Mouse (Mus musculus) hindbrain, postnatal 0 days (tissue): ENCODE measurements around the gene Epha7. TPM values are rescaled to one million over a fixed set of nuclear protein-coding genes. Genes with fewer than 3 reads are reported as not detected.

Experiments used
- ATAC-seq: fragments of 200-750 bp; cut with Nextera tagmentation; 2 replicates; pipeline ENCODE4 v1.8.0; 2017; ENCODE audit warnings: mild to moderate bottlenecking, moderate TSS enrichment, moderate library complexity
- DNase-seq: peaks from one replicate; pipeline ENCODE4 v3.0.0-alpha.2; 2015; ENCODE audit warnings: low spot score
- H3K27ac ChIP-seq: fragments of 300-500 bp; sonication (generic); 2 replicates; pipeline ENCODE4 v1.5.1; 2014; ENCODE audit warnings: mild to moderate bottlenecking
- H3K27me3 ChIP-seq: fragments of 300-500 bp; sonication (generic); 2 replicates; pipeline ENCODE4 v1.6.1; 2014; ENCODE audit warnings: low read length, mixed read lengths; ENCODE audit not compliant: insufficient read depth
- H3K36me3 ChIP-seq: fragments of 300-500 bp; sonication (generic); 2 replicates; pipeline ENCODE4 v1.6.1; 2014; ENCODE audit warnings: low read length, mixed read lengths; ENCODE audit not compliant: insufficient read depth
- H3K4me1 ChIP-seq: fragments of 300-500 bp; sonication (generic); 2 replicates; pipeline ENCODE4 v1.6.1; 2014; ENCODE audit warnings: antibody characterized with exemption, low read length, mixed read lengths; ENCODE audit not compliant: insufficient read depth
- H3K4me2 ChIP-seq: fragments of 300-500 bp; sonication (generic); 2 replicates; pipeline ENCODE4 v1.6.1; 2014; ENCODE audit warnings: low read depth, mild to moderate bottlenecking, low read length, moderate library complexity, mixed read lengths
- H3K4me3 ChIP-seq: fragments of 300-500 bp; sonication (generic); 2 replicates; pipeline ENCODE4 v1.5.1; 2014; ENCODE audit warnings: low read length
- H3K9ac ChIP-seq: fragments of 300-500 bp; sonication (generic); replicated peaks from 2 replicates; pipeline ENCODE4 v1.6.1; 2014; ENCODE audit warnings: mild to moderate bottlenecking, low read length, moderate library complexity, mixed read lengths
- H3K9me3 ChIP-seq: fragments of 300-500 bp; sonication (generic); 2 replicates; pipeline ENCODE4 v1.6.1; 2016; ENCODE audit warnings: low read length, mixed read lengths
- CTCF ChIP-seq: IDR thresholded peaks from 2 replicates; pipeline ENCODE4 v1.5.1; 2016; ENCODE audit warnings: antibody characterized with exemption, control low read depth, low read depth
- WGBS: fragments of 180-500 bp; shearing (Covaris S2); extraction: QIAGEN DNeasy Blood & Tissue Kit; methylation state at CpG from one replicate; pipeline ENCODE4 v1.1.7; 2014; 5-methylcytosine and 5-hydroxymethylcytosine counted together
- polyA plus RNA-seq: library from polyadenylated mRNA; unstranded; fragments of >200 nt; fragmentation: Nextera tagmentation; extraction: Ambion mirVana; gene quantifications from 2 replicates; pipeline ENCODE4 v1.2.1, GENCODE M21; 2015
- total RNA-seq: library from RNA; depleted of rRNA; stranded (reverse); fragments of >200 nt; gene quantifications from 2 replicates; pipeline ENCODE4 v1.2.3, GENCODE M21; 2014

Epha7 gene
- total and polyA plus RNA-seq, 2 experiments from 2014 or later, result 39.9 to 41.5 TPM

- Histone ChIP-seq H3K4me3 (no peak overlapping the region), H3K4me1 (no peaks in the 10 kb centered on the region), H3K9me3 (no peaks in the 10 kb centered on the region), H3K27ac (no peak overlapping the region), H3K27me3 (no peaks in the 10 kb centered on the region), H3K36me3 (no peaks in the 10 kb centered on the region), H3K4me2 (no peak overlapping the region), H3K9ac (no peak overlapping the region)
- TF ChIP-seq CTCF, result no peak
- ATAC-seq (no peak), DNase-seq (no peak)
- WGBS, result 78% methylated on average over 2 of the region's 2 CpGs
Measured at GRCm38 (mm10) chr4:28912028-28912427, 99.1 kb downstream of the Epha7 start.

- Histone ChIP-seq H3K9me3 (no peaks in the 10 kb centered on the region), H3K4me3 (no peak overlapping the region), H3K27ac (no peak overlapping the region), H3K4me1 (no peaks in the 10 kb centered on the region), H3K4me2 (no peak overlapping the region), H3K9ac (no peak overlapping the region), H3K27me3 (no peaks in the 10 kb centered on the region), H3K36me3 (no peaks in the 10 kb centered on the region)
- WGBS, result 41% methylated on average over 2 of the region's 2 CpGs
- ATAC-seq (no peak), DNase-seq (no peak)
- TF ChIP-seq CTCF, result no peak
Measured at GRCm38 (mm10) chr4:28913613-28914012, 100.7 kb downstream of the Epha7 start.

- no peak overlapping the region for H3K4me2 ChIP-seq
- H3K9ac ChIP-seq, result no peak overlapping the region
- DNase-seq (no peak), ATAC-seq (no peak)
- no peak for TF ChIP-seq CTCF
- H3K27ac ChIP-seq, result no peak overlapping the region
- H3K36me3 ChIP-seq, result no peaks in the 10 kb centered on the region
- WGBS, result 91% methylated on average over 6 of the region's 6 CpGs
- no peaks in the 10 kb centered on the region for H3K9me3 ChIP-seq
- no peaks in the 10 kb centered on the region for H3K4me1 ChIP-seq
- H3K4me3 ChIP-seq, result no peak overlapping the region
- no peaks in the 10 kb centered on the region for H3K27me3 ChIP-seq
Measured at GRCm38 (mm10) chr4:28920645-28921044, 107.7 kb downstream of the Epha7 start.

- no peaks in the 10 kb centered on the region for H3K9me3 ChIP-seq
- no peak overlapping the region for H3K27ac ChIP-seq
- no peak for ATAC-seq
- TF ChIP-seq CTCF, result no peak
- H3K4me1 ChIP-seq, result no peaks in the 10 kb centered on the region
- H3K4me3 ChIP-seq, result no peak overlapping the region
- DNase-seq, result no peak
- no peak overlapping the region for H3K9ac ChIP-seq
- 91% methylated on average over 4 of the region's 4 CpGs for WGBS
- no peaks in the 10 kb centered on the region for H3K27me3 ChIP-seq
- no peak overlapping the region for H3K4me2 ChIP-seq
- no peaks in the 10 kb centered on the region for H3K36me3 ChIP-seq
Measured at GRCm38 (mm10) chr4:28926072-28926471, 113.1 kb downstream of the Epha7 start.

GRCm38 (mm10) chr4:28933431-28933830 lies 120.5 kb downstream of the Epha7 start:
- Histone ChIP-seq H3K4me2 (no peak overlapping the region), H3K4me1 (no peaks in the 10 kb centered on the region), H3K9me3 (no peaks in the 10 kb centered on the region), H3K27me3 (no peaks in the 10 kb centered on the region), H3K36me3 (no peaks in the 10 kb centered on the region), H3K27ac (no peak overlapping the region), H3K9ac (no peak overlapping the region), H3K4me3 (no peak overlapping the region)
- ATAC-seq, result no peak
- no peak for DNase-seq
- TF ChIP-seq CTCF, result no peak
- 86% methylated on average over 4 of the region's 4 CpGs for WGBS

- WGBS, result 32% methylated on average over 10 of the region's 10 CpGs
- H3K4me2 ChIP-seq, result peak overlapping the region; percentile 40
Measured at GRCm38 (mm10) chr4:28934802-28935201, 121.9 kb downstream of the Epha7 start.

GRCm38 (mm10) chr4:28935567-28935966 lies 122.6 kb downstream of the Epha7 start:
- Histone ChIP-seq H3K4me1 (no peaks in the 10 kb centered on the region), H3K4me3 (peak overlapping the region; percentile 10; the same call in 1 of the 2 replicates), H3K27ac (no peak overlapping the region), H3K27me3 (no peaks in the 10 kb centered on the region), H3K36me3 (no peaks in the 10 kb centered on the region; the same call in 1 of the 2 replicates), H3K9me3 (no peaks in the 10 kb centered on the region), H3K4me2 (peak overlapping the region; percentile 49), H3K9ac (no peak overlapping the region)
- 30% methylated on average over 11 of the region's 11 CpGs for WGBS
- no peak for TF ChIP-seq CTCF
- ATAC-seq, result peak; percentile 69; the same call in 1 of the 2 replicates
- DNase-seq, result peak; percentile 58

More at GRCm38 (mm10) chr4:28934802-28935201, 121.9 kb downstream of the Epha7 start:
- Histone ChIP-seq H3K27me3 (no peaks in the 10 kb centered on the region), H3K36me3 (no peaks in the 10 kb centered on the region), H3K4me3 (no peak overlapping the region), H3K9me3 (no peaks in the 10 kb centered on the region), H3K4me1 (no peaks in the 10 kb centered on the region), H3K9ac (no peak overlapping the region), H3K27ac (no peak overlapping the region)
- ATAC-seq (0 out of 2 replicates have a peak, but pooled peaks have one; percentile 45), DNase-seq (peak; percentile 26)
- TF ChIP-seq CTCF, result no peak
